Mouse (Mus musculus) intestine, postnatal 0 days (tissue): ENCODE data around the gene Rpusd4. TPM values are rescaled to one million over a fixed set of nuclear protein-coding genes. Genes with fewer than 3 reads are reported as not detected.

Experiments
- ATAC-seq: fragments of 200-750 bp; cut with Nextera tagmentation; 2 replicates; pipeline ENCODE4 v1.8.0; 2017; ENCODE audit warnings: mild to moderate bottlenecking, moderate TSS enrichment, moderate library complexity
- H3K27ac ChIP-seq: fragments of 300-500 bp; sonication (generic); 2 replicates; pipeline ENCODE4 v1.5.1; 2014; ENCODE audit warnings: mild to moderate bottlenecking, low read depth, low read length, moderate library complexity
- H3K27me3 ChIP-seq: fragments of 300-500 bp; sonication (generic); replicated peaks from 2 replicates; pipeline ENCODE4 v1.6.1; 2014; ENCODE audit warnings: low read length, mixed read lengths; ENCODE audit not compliant: control insufficient read depth, insufficient read depth
- H3K36me3 ChIP-seq: fragments of 300-500 bp; sonication (generic); 2 replicates; pipeline ENCODE4 v1.6.1; 2014; ENCODE audit warnings: mild to moderate bottlenecking, moderate library complexity; ENCODE audit not compliant: control insufficient read depth, insufficient read depth
- H3K4me1 ChIP-seq: fragments of 300-500 bp; sonication (generic); replicated peaks from 2 replicates; pipeline ENCODE4 v1.6.1; 2014; ENCODE audit warnings: antibody characterized with exemption, low read length, mixed read lengths; ENCODE audit not compliant: control insufficient read depth, insufficient read depth
- H3K4me2 ChIP-seq: fragments of 300-500 bp; sonication (generic); replicated peaks from 2 replicates; pipeline ENCODE4 v1.6.1; 2014; ENCODE audit warnings: low read depth, mild to moderate bottlenecking, moderate library complexity
- H3K4me3 ChIP-seq: fragments of 300-500 bp; sonication (generic); 2 replicates; pipeline ENCODE4 v1.5.1; 2014; ENCODE audit warnings: low read depth, low read length
- H3K9ac ChIP-seq: fragments of 300-500 bp; sonication (generic); 2 replicates; pipeline ENCODE4 v1.6.1; 2014; ENCODE audit warnings: mild to moderate bottlenecking, low read depth, low read length
- H3K9me3 ChIP-seq: fragments of 300-500 bp; sonication (generic); 2 replicates; pipeline ENCODE4 v1.6.1; 2016; ENCODE audit warnings: mixed run types; ENCODE audit not compliant: control insufficient read depth
- CTCF ChIP-seq: sonication (generic); IDR thresholded peaks from 2 replicates; pipeline ENCODE4 v1.5.1; 2016; ENCODE audit warnings: low read depth, mild to moderate bottlenecking, control low read depth, antibody characterized with exemption, moderate library complexity
- WGBS: fragments of 180-500 bp; shearing (Covaris S2); extraction: QIAGEN DNeasy Blood & Tissue Kit; methylation state at CpG from one replicate; pipeline ENCODE4 v1.1.7; 2014; 5-methylcytosine and 5-hydroxymethylcytosine counted together
- polyA plus RNA-seq: library from polyadenylated mRNA; unstranded; fragments of >200 nt; fragmentation: Nextera tagmentation; extraction: Ambion mirVana; gene quantifications from 2 replicates; pipeline ENCODE4 v1.2.1, GENCODE M21; 2015

Rpusd4 gene
- polyA plus RNA-seq = 16.3 and 16.6 TPM in 2 replicates

DNA sequence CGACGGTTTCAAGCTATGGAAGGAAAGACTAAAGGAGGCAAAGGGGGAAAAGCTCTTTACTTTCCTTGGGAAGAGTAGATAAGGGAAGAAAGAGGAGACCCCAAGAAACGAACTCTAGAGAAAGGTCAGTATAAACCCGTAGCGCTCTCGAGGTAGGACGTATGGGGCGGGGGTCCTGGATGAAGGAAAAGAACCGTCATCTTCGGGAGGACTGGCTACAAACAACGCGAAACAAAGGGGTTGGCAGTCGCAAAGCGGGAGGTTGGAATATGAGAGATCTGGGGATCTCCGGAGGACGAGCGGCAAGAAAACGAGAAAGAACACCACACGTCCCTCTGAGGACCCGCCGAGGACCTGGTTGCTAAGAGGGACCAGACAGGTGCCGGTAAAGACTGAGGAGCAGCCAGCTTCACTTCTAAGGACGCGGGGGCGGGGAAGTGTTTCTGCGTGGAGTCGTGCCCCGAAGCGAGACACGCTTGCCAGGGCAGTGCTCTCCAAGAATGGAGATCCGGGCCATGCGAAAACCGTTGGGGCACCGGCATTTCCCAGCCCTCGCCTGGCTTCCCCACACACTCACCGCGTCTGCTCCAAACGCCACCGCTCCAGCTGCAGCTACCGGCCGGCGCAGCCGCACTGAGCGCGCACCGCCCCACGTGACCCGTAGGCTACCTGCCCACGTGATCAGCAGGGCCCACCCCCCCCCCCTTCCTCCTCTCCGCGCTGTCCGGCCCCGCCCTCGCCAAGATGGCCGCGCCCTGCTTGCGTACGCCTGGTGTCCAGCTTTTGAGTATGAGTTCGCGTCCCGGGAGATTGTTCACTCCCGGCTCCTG lies at the start of gene Rpusd4, which contains the start of gene Fam118b:
Gene Rpusd4 (plus strand): TSS at position 720 of the 830 bp plus-strand sequence.
Gene Fam118b (minus strand): TSS at position 660 of the 830 bp plus-strand sequence.
- under 1% methylated on average over 52 of the region's 62 CpGs for WGBS
- H3K4me3 ChIP-seq = peak within 1 kb of the TSS; percentile 73
- peak; percentile 76 for ATAC-seq

DNA sequence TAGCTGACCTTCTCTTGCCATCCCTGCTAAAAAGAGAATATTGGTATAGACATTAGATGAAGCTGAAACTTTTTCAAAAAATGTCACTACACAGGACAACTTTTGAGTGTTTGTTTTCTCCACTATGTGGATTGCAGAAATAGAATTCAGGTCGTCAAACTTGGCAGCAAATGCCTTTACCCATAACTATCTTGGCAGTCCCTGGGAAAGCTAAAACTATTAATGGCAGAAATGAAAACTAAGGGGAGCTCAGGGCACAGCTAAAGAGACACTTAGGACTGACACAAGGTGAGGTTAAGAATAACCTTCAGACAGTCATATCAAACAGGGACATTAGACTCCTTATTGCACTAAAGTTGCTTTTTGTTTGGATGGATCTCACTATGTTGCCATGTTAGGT lies 49.7 kb upstream of the Rpusd4 start:
- Histone ChIP-seq H3K36me3 (peaks cover 71% of the 10 kb centered on the region), H3K9ac (no peak overlapping the region), H3K4me2 (no peak overlapping the region), H3K4me1 (no peaks in the 10 kb centered on the region), H3K27ac (no peak overlapping the region), H3K9me3 (no peaks in the 10 kb centered on the region), H3K27me3 (no peaks in the 10 kb centered on the region), H3K4me3 (no peak overlapping the region)
- TF ChIP-seq CTCF = no peak
- ATAC-seq = no peak
- WGBS = 80% methylated on average over 1 of the region's 1 CpGs

More for the DNA sequence above, at the start of gene Rpusd4, which contains the start of gene Fam118b:
- peaks cover 6% of the 10 kb centered on the region; the same call in 1 of the 2 replicates for H3K4me1 ChIP-seq
- H3K4me2 ChIP-seq = peak within 1 kb of the TSS; percentile 79
- peaks cover 2% of the 10 kb centered on the region for H3K36me3 ChIP-seq
- no peaks in the 10 kb centered on the region for H3K27me3 ChIP-seq
- peak within 1 kb of the TSS; percentile 80 for H3K9ac ChIP-seq
- H3K9me3 ChIP-seq = no peaks in the 10 kb centered on the region
- peak within 1 kb of the TSS; percentile 74 for H3K27ac ChIP-seq
- no peak for TF ChIP-seq CTCF

GRCm38 (mm10) chr9:35223466-35223865 lies 44.2 kb upstream of the Rpusd4 start:
- no peak for TF ChIP-seq CTCF
- Histone ChIP-seq H3K4me2 (no peak overlapping the region), H3K36me3 (peaks cover 45% of the 10 kb centered on the region), H3K27me3 (no peaks in the 10 kb centered on the region), H3K4me3 (no peak overlapping the region), H3K27ac (no peak overlapping the region), H3K9ac (no peak overlapping the region), H3K4me1 (no peaks in the 10 kb centered on the region), H3K9me3 (no peaks in the 10 kb centered on the region)
- WGBS = 98% methylated on average over 3 of the region's 3 CpGs
- ATAC-seq = no peak

GRCm38 (mm10) chr9:35228671-35229070 lies 39.0 kb upstream of the Rpusd4 start:
- H3K9me3 ChIP-seq = no peaks in the 10 kb centered on the region
- no peak overlapping the region for H3K4me3 ChIP-seq
- no peak overlapping the region for H3K27ac ChIP-seq
- H3K9ac ChIP-seq = no peak overlapping the region
- H3K36me3 ChIP-seq = peaks cover 42% of the 10 kb centered on the region
- TF ChIP-seq CTCF = no peak
- H3K4me2 ChIP-seq = no peak overlapping the region
- H3K4me1 ChIP-seq = no peaks in the 10 kb centered on the region
- 89% methylated on average over 3 of the region's 3 CpGs for WGBS
- H3K27me3 ChIP-seq = no peaks in the 10 kb centered on the region
- no peak for ATAC-seq

GRCm38 (mm10) chr9:35235996-35236395 lies 31.7 kb upstream of the Rpusd4 start:
- peaks cover 34% of the 10 kb centered on the region for H3K36me3 ChIP-seq
- H3K4me1 ChIP-seq = no peaks in the 10 kb centered on the region
- no peaks in the 10 kb centered on the region for H3K9me3 ChIP-seq
- no peak overlapping the region for H3K27ac ChIP-seq
- H3K4me3 ChIP-seq = no peak overlapping the region
- no peak for ATAC-seq
- H3K27me3 ChIP-seq = no peaks in the 10 kb centered on the region
- H3K9ac ChIP-seq = no peak overlapping the region
- TF ChIP-seq CTCF = no peak
- WGBS = 70% methylated on average over 3 of the region's 3 CpGs
- H3K4me2 ChIP-seq = no peak overlapping the region

DNA sequence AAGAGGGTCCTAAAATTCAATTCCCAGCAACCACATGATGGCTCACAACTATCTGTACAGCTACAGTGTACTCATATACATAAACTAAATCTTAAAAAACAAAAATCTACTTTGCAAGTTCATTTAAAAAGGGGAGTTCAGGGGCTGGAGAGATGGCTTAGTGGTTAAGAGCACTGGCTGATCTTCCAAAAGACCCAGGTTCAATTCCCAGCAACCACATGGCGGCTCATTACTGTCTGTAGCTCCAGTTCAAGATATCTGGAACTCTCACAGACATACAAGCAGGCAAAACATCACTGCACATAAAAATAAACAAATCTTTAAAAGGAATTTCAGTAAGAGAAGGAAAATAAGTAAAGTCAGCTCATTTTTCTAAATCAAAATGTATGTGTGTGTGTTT lies 29.3 kb upstream of the Rpusd4 start:
- H3K4me2 ChIP-seq = no peak overlapping the region
- no peaks in the 10 kb centered on the region for H3K9me3 ChIP-seq
- H3K27ac ChIP-seq = no peak overlapping the region
- H3K9ac ChIP-seq = no peak overlapping the region
- H3K27me3 ChIP-seq = no peaks in the 10 kb centered on the region
- no peak for ATAC-seq
- no peak for TF ChIP-seq CTCF
- H3K4me1 ChIP-seq = no peaks in the 10 kb centered on the region
- WGBS = 93% methylated on average over 1 of the region's 1 CpGs
- no peak overlapping the region for H3K4me3 ChIP-seq
- H3K36me3 ChIP-seq = peaks cover 20% of the 10 kb centered on the region
